Mouse (Mus musculus) cerebellum, adult 11-12 months (tissue): ENCODE measurements around the gene Cnot11.
A peak's percentile ranks its signal among the peaks of the same experiment; 100 is the strongest.

ENCODE experiments used
- DNase-seq: peaks from one replicate; pipeline ENCODE4 v3.0.0; 2022

Gene Cnot11

DNA sequence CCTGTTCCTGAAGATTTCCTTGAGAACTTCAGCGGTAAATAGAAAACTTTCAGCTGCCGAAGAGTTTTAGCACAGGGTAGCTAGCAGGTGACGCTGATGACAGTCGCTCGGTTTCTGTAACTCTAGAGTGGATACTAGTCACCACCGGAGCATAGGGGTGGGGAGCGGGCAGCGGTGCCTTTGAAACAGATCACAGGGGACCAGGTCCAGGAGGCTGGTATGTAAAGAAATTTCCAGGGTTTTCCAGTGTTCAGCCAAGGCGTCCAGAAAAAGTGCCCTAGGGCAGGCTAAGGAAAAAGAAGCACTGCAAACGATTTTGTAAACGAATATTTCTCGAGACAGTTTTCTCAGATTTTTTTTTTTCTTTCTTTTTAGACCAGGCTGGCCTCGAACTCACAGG is at the start of gene Cnot11:
Cnot11 (plus strand) TSS at position 162 of the 400 bp plus-strand sequence.
- no peak for DNase-seq

DNA sequence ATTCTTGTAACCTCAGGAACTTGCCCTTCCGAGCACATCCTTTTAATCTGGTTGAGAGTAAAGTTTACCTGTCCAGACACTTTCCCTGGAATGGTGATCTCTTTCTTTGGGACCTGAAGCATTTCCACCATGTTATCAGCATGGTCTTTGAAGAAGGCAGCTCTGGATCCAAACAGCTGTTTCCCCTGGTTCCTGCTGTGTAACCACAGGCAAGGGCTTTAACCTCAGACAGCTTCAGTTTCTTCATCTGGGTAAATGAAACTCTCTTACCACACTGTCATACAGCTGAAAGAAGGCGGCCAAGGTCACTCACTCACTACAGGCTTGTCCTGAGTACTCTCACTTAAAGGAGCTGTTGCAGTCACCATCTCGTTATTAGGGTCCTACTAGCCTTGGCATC is 47.4 kb upstream of the Cnot11 start:
- DNase-seq = no peak

DNA sequence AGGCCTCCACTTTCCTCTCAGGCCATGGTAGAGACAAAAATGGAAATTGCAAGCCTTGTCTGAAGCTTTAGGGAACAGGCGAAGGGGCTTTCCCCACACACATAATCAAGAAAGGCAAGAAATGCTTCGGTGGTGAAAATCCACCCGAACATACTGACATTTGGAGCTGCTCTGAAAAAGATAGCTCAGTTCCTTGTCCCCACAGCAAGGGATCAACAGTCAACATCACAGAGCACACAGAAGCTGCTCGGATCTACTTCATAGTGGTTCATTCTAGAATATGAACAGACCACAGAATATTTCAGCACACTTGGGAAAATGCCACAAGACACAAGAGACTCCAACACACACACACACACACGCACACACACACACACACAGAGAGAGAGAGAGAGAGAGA is 41.6 kb upstream of the Cnot11 start:
- no peak for DNase-seq

DNA sequence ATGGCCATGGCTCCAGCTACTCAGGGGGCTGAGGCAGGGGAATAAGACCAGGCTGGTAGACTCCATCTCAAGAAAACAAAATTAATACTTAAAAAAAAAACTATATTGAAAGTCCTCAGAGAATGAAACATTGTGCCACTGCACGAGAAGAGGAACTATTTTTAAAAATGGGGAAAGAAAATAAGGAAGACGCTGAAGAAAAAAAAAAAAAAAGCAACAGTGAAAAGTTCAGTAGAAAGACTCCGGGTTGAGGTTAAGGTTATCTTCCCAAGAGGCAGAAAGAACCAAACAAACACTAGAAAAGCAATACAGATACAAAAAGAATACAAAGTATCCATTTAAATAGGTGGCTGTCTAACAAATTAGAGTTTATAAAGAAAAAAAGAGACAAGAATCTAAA is 41.1 kb upstream of the Cnot11 start:
- no peak for DNase-seq

DNA sequence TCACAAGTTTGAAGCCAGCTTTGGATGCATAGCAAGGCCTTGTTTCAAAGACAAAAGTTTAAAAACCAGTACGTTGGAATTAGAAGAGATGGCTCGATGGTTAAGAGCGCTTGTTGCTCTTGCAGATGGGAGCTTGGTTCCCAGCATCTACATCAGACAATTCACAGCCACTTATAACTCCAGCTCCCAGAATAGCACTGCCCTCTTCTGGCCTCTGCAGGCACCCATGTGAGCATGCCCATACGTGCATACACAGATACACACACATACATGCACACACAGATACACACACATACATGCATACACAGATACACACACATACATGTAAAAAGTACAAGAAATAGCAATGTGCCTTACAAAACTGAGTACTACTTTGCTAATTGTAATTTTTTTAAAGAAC is 37.8 kb upstream of the Cnot11 start:
- DNase-seq = no peak

DNA sequence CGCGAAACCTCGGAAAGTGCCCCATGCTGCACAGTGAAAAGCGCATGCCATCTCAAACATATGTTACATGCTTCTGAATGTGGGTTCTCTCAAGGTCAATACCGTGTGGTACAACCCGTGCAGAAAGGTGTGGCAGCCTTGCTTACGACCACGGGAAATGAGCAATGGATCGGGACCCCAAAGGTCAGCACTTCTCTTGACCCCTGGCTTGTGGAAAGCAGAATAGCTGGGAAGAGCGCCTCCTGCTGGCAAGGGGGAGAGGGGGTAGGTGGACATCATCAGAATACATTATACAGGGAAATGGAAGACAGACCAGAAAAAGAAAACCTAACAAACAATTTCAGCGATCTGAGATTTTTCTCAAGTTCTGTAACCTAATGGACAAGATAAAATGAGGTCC is 37.0 kb upstream of the Cnot11 start:
- no peak for DNase-seq

DNA sequence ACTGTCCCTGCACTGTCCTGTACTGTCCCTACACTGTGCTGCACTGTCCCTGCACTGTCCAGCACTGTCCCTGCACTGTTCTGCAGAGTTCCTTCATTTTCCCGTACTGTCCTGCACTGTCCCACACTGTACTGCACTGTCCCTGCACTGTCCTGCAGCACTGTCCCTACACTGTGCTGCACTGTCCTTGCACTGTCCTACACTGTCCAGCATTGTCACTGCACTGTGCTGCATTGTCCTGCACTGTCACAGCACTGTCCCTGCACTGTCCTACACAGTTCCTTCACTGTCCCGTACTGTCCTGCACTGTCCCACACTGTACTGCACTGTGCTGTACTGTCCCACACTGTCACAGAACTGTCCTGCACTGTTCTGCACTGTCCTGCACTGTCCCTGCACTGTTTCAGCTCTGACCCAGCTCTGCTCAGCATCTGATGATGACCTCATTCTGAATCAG is 35.3 kb upstream of the Cnot11 start:
- no peak for DNase-seq

DNA sequence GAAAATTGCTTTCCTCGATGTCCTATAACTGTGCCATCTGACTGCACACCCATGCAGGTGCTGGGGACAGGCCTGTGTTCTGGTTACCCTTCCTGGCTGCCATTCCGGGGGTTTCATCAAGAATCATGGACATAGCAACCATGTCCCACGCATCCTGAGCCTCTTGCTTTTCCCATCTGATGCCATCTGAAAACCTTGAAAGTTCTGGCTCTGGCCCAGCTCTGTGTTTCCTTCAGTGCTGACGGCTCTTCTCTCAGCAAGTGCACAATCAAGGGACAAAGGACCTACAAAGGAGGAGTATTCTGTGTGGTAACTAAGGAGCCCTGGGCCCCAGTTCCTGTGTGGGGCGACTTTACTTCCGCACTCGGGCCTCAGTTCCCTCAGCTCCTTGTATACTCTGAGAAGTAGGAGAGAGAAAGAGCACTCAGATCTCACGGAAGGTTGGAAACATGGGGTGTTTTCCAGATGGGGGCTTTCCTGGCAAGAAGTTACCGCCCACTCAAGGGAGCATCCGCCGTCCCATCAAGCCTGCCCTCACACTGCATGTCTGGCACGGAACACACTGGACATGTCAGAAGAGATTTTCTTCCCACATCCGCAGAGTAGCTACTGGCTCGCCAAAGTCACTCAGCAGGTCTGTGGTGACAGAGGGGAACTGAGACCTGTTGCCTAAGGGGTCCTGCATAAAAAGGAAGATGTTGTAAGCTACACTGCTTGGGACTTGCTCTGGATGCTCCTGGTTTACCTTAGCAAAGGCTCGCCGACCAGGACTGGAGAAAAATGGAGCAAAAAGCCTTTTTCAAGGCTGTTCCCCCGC is 31.8 kb upstream of the Cnot11 start:
- no peak for DNase-seq

DNA sequence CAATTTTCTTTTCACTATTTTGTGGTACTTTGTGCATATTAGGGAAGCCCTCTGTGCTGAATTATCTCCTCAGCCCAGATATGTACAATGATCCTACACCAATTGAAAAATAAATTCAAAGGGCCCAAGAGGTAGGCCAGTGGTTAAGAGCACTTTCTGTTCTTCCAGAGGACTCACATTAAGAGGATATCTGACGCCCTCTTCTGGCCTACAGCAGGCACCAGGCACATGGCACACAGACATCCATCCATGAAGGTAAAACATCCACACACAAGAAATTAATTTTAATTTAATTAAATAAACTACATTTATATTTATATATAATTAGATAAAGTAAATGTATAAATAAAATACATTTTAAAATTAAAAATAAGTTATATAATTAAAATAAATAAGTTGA is 30.5 kb upstream of the Cnot11 start:
- DNase-seq = no peak

DNA sequence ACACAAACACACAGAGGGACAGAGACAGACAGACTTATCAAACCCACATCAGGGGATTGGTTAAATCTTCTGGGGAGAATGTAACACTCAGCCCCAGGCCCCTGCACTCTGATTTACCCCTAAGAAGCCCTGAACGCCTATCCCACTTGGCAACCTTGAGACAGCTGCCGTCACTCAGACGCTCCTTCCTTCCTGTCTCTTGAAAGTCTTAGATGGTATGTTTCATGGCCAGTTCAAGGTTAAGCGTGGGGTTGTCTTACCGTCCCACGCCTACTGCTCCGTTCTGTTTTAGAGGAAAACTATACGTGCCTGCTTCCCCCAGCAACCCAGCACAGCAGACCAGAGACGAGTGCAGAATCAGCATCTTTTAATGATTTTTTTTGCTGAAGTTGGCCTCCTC is 29.2 kb upstream of the Cnot11 start:
- no peak for DNase-seq

DNA sequence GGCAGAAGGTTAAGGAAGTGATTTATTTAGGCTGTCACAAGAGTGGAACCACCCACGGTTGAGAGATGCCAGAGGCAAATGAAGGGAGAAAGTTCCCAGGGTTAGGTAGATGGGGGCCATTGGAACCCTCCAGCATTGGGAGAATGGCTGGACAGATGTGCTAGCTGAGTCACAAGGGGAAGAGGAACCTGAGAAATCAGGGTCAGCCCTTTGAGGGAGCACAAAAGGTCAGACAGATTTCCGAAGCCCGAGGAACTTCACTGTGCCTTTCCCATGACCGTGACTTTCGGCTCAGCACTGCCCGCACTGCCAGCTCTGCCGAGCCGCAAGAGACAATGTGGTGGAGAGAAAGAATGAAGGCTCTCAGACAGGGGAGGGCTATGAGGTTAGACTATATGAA is 23.0 kb upstream of the Cnot11 start:
- DNase-seq = no peak

DNA sequence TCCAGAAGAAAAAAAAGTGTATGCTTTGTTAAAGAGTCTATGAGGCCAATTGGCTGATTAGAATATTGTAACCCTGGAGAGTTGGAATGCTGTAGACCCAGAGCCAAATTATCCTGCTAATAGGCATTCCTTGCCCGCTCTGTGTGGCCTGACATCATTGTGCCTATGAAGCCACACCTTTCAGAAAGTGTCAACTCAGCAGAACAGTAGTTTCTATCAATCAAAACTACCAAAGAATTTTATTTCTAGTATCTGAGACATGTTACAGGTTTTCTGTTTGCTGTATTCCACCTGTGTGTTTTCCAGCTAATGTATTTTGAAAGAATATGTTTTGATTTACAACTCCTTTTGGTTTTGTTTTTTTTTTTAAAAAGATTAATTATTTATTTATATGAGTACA is 22.6 kb upstream of the Cnot11 start:
- DNase-seq = no peak

DNA sequence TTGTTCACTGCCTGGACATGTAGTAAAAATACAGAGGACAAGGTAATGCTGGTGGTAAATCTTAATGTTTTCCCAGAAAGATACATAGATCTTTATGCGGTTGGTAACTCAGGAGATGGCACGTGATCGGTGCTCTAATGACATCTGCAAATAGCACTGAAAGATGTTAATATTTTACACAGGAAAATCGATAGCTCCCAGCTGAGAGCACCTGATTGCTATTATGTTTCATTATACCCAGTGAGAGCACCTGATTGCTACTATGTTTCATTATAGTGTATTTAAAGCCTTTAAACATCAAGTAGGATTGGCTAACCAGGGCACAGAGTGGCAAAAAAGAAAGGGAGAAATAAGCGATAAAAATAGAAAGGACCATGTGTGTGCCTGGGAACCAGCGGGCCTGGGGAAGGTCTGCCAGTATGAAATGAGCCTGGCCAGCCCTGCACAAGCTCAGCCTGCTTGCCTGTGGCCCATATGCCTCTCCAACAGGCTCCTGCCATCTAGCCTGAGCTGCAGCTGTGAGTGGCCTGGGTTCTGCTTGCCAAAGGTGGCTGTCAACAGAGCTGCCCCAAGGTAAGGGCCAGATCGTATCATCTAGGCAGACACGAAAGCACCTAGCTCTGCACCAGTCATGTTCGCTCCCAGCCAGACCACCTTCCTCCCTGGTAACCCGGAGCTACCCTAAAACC is 19.3 kb upstream of the Cnot11 start:
- peak; percentile 89 for DNase-seq

DNA sequence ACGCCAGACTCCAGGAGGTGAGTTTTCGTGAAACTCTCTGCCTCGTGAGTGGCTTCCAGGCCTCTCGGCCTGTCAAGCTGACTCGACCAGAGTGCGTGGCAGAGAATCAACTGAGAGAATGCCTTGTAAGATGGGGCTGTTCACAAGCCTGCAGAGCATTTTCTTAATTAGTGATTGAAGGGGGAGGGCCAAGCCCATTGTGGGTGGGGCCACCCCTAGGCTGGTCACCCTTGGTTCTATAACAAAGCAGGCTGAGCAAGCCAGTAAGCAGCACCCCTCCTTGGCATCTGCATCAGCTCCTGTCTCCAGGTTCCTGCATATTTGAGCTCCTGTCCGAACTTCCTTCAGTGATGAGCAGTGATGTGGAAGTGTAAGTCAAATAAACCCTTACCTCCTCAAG is 13.5 kb upstream of the Cnot11 start:
- no peak for DNase-seq

DNA sequence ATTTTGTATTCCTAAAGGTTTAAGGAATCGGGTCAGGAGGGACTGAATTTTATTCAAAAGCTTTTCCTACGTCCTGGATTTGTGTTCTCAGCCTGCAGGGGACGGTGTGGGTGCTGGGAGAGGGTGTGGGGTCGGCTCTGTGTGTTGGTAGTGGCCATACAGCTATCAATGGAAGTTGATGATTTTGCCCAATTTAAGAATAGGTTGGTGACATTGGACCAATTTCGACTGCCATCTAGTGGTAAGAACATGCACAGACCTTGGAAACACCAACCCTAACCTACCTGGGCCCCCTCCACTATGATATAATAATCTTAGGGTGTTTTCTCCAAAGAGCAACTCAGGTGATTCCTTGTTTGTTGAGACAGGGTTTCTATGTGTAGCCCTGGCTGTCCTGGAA is 12.3 kb upstream of the Cnot11 start:
- no peak for DNase-seq

DNA sequence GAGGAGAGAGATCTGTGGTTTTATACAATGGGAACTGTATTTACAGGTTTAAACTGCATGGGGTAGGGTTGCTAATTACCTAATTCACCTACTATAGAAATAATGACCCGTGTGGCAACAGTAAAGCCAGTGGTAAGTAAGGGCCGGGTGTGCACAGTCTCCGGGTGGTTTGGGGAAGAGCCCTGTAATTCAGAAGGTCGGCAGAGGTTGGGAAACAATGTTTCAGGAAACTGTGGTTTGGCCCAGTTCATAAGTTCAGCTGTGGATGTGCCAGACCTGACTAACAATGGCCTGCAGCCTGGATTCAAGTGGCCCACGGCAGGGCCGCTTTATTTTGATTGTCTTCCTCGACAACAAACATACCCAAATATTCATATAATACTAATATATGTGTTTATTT is 9.0 kb upstream of the Cnot11 start:
- no peak for DNase-seq

DNA sequence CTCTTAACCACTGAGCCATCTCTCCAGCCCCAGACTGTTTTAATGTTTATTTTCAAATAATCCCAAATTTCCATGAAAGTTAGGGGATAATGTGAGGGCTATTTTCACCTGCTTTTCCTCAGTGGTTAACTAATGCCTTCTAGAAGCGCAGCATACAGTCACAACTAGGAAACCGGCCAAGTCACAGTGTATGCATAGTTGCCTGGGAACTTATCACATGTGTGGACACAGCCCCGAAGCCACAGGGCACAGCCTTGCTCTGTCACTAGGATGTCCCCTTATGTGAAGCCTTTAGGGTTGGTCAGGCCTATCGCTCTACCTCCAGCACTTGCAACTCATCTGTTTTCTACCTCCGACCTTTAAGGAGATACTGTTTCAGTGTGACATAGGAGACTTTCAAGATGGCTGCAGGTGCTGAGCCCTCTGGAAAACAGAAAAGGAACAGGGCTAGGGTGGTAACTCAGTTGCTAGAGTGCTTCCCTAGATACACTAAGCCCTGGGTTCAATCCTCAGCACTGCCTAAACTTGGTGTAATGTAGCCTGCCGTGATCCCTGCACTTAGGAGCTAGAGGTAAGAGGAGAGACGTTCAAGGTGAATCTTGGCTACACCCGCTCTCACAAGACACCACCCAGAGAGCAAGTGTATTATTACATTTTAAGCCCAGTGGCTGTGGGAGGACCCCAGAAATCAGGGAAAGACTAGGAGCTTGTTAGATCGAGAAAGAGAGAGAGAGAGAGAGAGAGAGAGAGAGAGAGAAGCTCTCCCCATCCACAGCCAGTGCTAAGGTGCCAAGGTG is 8.2 kb upstream of the Cnot11 start:
- DNase-seq = no peak

DNA sequence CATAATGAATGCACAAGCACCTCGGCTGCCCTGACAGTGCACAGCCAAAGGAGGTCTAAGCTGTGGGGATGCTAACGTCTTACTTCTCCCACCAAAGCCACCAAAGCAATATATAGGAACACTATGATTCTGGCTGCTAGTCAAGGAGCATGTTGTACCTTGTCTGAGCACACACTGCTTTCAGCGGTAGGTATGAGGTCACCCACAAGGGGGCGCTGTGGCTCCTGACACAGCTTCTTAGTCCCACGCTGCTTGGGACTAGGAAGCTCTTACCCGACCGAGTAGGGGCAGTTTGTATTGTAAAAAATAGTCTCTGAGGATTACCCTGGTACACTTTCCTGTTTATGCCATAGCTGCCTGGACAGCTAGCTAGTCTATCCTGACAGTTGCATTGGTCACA is 7.4 kb upstream of the Cnot11 start:
- DNase-seq = peak; percentile 62

DNA sequence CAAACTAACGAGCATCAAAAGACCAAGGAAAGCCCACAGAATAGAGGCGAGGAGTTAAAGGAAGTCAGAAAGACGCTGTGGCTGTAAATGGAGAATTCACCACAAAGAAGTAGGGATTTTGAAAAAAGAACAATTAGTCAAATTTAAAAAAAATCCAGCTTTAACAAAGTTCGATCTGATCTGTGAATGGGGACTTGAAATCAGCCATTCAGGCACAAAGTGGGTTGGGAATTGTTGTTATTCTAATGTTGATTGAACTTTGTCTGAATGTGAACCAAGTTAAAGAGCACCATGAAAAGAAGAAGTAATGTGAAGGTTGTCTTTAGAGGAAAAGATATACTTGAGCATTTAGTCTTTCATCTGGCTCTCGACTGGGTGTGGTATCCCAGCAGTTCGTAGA is 6.5 kb upstream of the Cnot11 start:
- no peak for DNase-seq

DNA sequence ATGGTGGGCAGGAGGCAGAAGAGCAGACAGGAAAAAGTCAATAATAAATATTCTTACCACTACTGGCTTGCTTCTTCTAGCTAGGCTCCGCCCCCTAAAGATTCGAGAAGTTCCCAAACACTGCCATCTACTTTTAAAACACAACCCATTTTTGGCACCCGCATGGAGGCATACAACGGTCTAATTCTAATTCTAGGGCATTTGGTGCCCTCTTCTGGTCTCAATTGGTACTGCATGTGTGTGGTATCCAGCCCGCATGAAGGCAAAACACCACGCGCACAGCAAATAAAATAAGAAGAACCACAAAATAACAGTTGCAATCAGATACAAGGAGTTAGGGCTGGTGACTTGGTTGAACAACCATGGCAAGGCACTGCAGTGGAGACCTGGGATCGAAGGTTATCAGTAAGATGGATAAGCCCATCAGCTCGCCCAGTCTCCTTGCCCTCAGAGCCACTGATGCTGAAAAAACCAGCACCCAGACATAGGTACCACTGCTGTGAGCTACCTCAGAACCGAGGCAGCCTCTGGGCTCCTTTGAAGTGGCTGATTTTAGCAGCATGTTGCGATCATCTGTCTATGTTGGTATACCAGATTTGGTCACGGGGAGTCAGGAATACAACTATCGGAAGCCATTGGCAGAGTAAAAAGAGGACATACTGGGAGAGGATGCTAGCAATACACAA is 4.4 kb upstream of the Cnot11 start:
- DNase-seq = peak; percentile 65

DNA sequence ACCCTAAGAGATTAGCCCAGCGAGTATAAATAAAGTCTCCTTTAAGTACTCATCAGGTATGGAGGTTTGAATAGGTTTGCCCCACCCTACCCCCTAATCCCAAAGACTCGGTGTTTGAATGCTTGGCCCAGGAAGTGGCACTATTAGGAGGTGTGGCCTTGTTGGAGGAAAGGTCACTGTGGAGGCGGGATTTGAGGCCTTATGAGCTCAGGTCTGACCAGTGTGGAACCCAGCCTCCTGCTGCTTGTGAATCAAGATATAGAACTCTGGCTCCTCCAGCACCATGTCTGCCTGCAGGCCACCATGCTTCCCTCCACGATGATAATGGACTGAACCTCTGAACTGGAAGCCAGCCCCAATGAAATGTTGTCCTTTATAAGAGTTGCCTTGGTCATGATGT is 3.8 kb upstream of the Cnot11 start:
- no peak for DNase-seq

DNA sequence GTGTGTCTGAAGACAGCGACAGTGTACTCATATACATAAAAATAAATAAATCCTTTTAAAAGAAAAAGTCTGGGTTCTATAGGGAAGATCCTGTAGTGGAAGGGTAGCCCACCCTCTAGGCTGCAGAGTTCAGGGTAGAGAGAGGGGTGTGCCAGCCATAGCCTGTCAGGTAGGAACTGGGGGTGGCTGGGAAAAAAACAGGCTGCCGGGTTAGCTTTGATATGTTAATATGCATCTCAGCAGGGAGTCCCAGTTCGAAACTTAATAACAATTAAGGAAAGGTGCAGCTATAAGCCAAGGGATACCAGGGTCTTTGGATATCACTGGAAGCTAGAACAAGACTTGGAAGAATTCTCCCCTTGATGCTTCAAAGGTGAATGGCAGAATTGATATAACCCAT is 875 bp upstream of the Cnot11 start:
- no peak for DNase-seq
